Mouse (Mus musculus) cerebral cortex, adult 2 months (tissue): Measurements from ENCODE around the gene Palmd.

Source experiments
- WGBS: fragments of 180-500 bp; shearing (Covaris S2); methylation state at CpG from one replicate; pipeline ENCODE4 v1.1.7; 2018; 5-methylcytosine and 5-hydroxymethylcytosine counted together

Palmd gene

GRCm38 (mm10) chr3:116960414-116960813 lies 8.4 kb downstream of the Palmd start:
- WGBS = 71% methylated on average over 2 of the region's 2 CpGs

DNA sequence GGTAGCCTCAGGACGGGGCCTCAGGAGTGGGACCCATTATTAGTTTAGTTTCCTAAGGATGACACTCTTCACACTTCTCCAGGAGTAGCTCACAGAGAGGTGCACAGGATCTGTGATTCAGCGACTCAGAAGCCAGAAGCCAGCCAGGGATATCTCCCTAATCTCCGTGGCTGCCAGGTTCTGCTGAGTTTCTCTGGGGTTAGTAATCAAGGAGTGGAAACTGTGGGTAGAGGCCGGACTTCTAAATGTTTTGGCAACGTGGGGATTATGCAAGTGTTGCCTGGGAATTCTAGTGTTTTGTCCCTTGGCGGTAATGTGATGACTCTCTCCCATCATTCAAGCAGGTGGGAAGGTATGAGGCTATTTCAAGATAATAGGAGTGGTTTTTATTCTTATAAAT lies 13.7 kb downstream of the Palmd start:
- WGBS = 59% methylated on average over 6 of the region's 6 CpGs

DNA sequence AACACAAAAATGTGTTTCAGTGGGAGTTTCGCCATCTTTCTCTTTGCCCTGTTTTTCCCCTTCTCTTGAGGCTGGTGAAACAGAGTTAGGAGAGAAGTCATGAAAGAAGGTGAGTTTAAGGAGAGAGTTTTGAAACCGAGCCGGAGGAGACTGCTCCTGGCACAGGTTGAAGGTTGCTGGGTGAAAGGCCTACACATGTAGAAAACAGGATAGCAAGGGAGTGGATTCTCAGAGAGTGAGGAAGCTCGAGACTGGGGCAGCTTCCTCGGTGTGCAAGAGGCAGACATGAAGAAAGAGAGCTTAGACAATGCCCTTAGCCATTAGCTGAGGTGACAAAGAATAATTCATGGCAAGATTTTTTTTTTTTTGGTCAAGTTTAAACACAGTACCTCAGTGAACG lies 15.4 kb downstream of the Palmd start:
- whole genome bisulfite sequencing = 86% methylated on average over 6 of the region's 6 CpGs

- WGBS = 70% methylated on average over 8 of the region's 8 CpGs
These were observed 16.4 kb downstream of the Palmd start for GRCm38 (mm10) chr3:116952242-116952899.

GRCm38 (mm10) chr3:116951489-116951888 lies 17.3 kb downstream of the Palmd start:
- 91% methylated on average over 3 of the region's 3 CpGs for WGBS

GRCm38 (mm10) chr3:116950665-116951115 lies 18.1 kb downstream of the Palmd start:
- 84% methylated on average over 6 of the region's 6 CpGs for WGBS

- WGBS = 82% methylated on average over 4 of the region's 4 CpGs
These were observed 22.3 kb downstream of the Palmd start for GRCm38 (mm10) chr3:116946476-116946875.

DNA sequence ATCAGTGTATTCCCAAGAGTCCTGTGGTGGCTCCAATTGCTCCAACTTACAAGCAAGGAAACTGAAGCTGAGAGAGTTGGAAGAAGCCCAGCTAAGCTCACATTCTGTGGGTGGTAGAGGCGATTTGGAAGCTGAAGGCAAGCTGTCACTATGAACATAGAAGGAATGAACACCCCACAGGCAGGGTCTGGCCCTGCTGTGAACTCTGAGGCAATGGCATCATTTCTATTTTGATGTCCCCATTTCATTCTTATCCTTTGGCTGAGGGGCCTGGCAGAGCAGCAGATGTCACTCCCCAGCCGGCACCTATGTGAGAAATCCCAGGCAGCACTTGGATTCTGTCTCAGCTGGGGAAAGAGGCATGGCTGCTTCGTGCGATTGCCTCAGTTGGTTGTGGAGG lies 25.4 kb downstream of the Palmd start:
- WGBS = 47% methylated on average over 4 of the region's 4 CpGs

DNA sequence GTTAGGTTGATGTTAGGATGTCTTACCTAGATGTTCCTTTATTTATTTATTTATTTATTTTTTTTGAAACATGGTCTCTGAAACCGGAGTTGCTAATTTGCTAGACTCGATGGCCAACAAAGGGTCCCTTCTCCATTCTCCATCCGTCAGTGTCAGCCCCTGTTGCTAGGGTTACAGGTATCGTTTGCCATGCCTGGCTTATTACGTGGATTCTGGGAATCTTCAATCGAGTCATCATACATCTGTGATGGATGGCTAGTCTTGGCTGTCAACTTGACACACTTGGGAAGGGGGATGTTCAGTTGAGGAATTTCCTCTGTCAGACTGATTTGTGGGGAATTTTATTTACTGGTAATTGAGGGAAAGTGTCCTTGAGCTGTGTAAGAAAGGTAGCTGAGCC lies 26.0 kb downstream of the Palmd start:
- WGBS = 68% methylated on average over 6 of the region's 6 CpGs

DNA sequence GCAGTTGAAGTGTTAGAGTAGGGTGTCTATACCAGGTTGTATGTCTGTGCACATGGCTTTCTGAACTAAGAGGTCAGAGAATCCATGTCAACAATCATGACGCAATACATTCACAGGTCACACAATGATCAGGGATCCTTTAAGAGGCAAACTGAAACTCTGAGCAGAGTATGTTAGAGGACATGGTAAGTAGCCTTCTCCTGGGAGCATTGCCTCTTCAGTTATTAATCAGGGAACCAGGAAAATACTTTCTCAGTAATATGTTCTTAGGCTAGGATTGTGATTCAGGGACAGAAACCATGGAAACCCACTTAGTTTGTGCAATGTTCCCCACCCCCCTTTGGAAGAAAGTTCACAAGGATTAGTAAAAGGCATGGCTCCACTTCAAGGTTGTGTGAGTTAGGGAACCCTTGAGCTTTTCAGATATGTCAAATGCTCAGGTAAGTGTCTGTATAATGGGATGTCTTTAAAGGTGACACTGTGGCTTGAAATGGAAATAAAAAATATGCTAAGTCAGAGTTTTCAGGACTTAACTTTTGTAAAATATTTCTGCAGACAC lies 27.1 kb downstream of the Palmd start:
- WGBS = 98% methylated on average over 1 of the region's 1 CpGs

GRCm38 (mm10) chr3:116940804-116941558 lies 27.8 kb downstream of the Palmd start:
- WGBS = 50% methylated on average over 10 of the region's 10 CpGs

- WGBS = 55% methylated on average over 4 of the region's 4 CpGs
These were observed 31.7 kb downstream of the Palmd start for GRCm38 (mm10) chr3:116936934-116937691.

DNA sequence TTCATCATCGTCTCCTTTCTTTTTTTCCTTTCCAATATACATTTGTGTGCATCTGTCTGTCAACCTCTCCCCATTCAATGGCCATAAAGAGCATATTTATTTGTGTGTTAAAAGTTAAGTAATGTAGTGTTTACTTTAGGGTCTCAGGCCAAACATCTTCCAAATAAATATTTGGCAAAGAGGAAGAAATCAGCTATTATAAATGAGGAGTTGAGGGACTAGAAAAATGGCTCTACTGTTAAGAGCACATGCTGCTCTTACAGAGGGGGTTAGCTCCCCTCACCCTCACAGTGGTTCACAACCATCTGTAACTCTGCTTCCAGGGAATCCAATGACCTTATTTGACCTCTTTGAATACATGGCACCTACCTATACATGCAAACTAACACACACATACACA lies 35.6 kb downstream of the Palmd start:
- 95% methylated on average over 1 of the region's 1 CpGs for WGBS

GRCm38 (mm10) chr3:116928994-116929393 lies 39.8 kb downstream of the Palmd start:
- 80% methylated on average over 4 of the region's 4 CpGs for WGBS

DNA sequence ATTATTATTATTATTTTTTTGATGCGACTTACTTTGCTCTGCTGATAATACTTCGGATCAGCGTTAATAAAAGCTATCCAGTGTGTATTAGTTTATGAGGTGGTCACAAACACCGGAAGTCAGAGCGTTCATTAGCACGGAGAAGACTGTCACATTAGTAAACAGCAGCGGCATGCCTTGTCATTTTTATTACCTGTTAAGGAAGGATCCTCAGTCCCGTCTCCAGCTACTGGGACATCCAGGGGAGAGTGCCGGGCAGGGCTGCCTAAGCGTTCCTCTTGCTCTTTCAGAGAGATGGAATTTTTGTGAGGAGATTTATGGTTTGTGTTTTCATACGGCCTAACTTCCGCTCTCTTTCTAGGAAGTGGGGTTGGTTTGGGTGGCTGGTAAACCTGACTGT lies 45.7 kb downstream of the Palmd start:
- 90% methylated on average over 12 of the region's 12 CpGs for WGBS

DNA sequence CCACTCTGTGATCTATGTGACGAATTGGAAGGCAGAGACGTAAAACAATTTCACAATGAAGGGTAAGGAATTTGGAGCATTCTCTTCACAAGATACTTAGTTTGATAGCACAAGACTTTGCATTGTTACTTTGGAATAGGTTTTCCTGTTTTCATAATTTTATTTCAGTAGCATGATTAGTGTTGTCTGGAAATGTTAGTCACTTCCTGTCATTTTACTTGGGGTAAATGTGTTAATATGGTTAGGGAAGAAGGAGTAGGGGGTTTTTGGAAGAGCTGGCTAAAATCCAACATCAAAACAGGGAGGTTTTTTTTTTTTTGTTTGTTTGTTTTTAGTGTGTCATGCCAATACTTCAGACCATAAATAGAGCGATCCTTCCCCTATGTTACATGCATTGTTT lies 47.3 kb downstream of the Palmd start:
- WGBS = 81% methylated on average over 3 of the region's 3 CpGs

DNA sequence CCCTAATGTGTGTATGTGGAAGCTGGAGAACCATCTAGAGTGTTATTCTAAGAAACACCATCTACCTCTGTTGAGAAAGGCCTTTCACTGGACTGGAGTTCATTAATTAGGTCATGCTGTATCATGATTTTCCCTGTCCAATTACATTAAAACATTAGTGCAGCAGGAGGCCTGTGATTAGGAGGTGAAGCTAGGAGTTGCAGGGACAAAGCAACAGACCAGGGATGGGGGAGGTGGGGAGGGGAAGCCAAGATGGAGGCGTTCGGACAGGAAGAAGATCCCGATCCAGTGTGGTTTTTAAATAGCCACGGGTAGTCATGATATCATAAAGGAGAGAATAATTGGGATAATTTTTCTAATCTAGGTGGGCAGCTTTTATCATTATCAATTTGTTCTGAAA lies 51.8 kb downstream of the Palmd start:
- 87% methylated on average over 4 of the region's 4 CpGs for WGBS

- 64% methylated on average over 3 of the region's 3 CpGs for WGBS
These were observed 53.9 kb downstream of the Palmd start for GRCm38 (mm10) chr3:116914931-116915330.

DNA sequence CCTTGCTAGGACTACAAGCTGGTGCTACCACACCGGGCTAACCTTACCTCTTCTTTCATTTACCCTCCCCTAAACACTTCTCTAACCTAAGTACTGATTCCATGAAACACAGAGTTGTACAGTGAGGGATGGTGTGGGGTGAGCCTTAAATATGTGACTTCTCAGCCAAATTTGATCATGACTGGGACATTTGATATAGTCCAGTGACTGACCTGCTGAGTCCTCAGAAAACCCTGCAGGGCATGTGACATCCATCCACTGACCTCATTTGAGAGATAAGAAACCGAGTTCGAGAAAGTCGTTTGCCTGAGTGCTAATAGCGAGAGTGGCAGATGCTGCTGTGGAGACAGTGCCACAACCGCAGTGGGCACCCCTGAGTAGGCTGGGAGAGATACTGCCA lies 54.4 kb downstream of the Palmd start:
- 86% methylated on average over 6 of the region's 6 CpGs for WGBS

GRCm38 (mm10) chr3:116906596-116906995 lies 62.2 kb downstream of the Palmd start:
- 32% methylated on average over 9 of the region's 9 CpGs for WGBS

DNA sequence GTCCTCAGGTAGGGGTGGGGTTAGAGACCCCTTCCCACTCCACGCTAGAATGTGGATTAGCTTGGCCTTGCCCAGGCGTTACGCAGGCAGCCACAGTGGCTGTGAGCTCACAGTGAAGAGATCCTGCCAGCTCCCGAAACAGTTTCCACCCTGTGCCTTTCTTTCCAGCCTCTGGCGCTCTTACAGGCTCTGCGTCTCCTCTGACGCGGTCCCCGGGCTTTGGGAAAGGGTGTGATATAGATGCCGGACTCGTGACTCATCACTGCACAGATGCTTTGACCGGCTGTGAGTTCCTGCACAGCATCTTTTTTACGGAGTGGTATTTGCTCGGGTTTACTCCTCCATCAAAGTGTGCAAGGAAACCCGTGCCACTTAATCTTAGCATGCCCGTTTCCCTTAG lies 62.9 kb downstream of the Palmd start:
- 48% methylated on average over 16 of the region's 16 CpGs for WGBS

DNA sequence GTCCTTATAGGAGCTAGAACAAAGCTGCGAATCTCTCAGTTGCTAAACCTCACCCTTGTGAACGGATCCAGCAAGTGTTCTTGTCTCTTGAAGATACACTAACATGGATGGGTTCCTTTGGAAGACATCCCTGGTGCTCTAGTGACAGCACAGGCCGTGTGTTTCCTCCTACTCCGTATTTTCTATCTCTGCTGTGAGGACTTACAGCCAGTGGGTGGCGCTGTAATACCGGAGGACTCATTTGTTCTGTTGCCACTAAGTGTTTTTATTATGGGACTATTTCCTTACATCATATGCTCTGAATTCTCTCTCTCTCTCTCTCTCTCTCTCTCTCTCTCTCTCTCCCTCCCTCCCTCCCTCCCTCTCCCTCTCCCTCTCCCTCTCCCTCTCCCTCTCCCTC lies 64.6 kb downstream of the Palmd start:
- WGBS = 10% methylated on average over 6 of the region's 6 CpGs
